Mouse (Mus musculus) spleen, adult 2 months (tissue): ENCODE results near the gene Gzmm.

Source experiments
- CTCF ChIP-seq: fragments of 200-500 bp; IDR thresholded peaks from 2 replicates; pipeline ENCODE4 v1.5.1; 2011; ENCODE audit warnings: mild to moderate bottlenecking, inconsistent platforms; ENCODE audit not compliant: insufficient read depth, insufficient read length, insufficient replicate concordance; ENCODE audit errors: extremely low read depth
- POLR2A ChIP-seq: fragments of 200-500 bp; IDR thresholded peaks from 2 replicates; pipeline ENCODE4 v1.6.1; 2011; ENCODE audit warnings: low read depth, low read length, inconsistent platforms

DNA sequence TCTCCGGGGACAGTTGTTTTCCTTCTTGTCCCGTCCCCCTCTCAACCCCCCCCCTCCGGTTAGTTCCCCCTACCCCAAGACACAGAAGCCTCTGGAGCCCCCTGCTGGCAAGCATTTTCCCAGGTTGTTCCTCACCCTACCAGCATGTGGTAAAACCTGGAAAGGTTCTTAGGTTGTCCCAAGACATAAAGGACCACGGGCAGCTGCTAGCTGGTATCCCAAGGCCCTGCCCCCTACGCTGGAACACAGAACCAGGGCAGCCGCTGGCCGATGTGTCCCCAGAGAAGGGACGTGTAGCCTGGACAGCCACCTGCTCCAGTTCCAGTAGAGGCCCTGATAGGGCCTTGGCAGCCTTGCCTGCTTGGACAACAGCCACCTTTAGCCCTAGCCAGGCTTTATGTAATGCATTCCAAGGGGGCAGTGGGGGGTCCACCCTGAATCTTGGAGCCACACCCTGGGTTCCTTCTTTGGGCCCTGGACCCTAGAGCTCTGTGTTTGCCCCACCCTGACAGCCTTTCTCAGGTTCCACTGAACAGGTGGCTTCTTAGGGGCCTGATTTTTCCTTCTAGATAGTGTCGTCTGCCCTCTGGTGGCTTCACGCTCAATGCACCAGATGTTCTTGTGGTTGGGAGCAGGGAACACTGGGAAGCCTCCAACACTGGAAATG lies 5.8 kb upstream of the Gzmm start:
- no peak for TF ChIP-seq POLR2A
- peak; percentile 11; the same call in 1 of the 2 replicates for TF ChIP-seq CTCF
